Mouse (Mus musculus) brain, adult 2 months (tissue): ENCODE measurements around the gene Ddx19b.
A peak's percentile ranks its signal among the peaks of the same experiment; 100 is the strongest.
"Not testable (repeated sequence)": the region's sequence is repeated elsewhere in the genome, so short reads cannot be mapped to it uniquely, and the experiment has no call there.

Source experiments
- DNase-seq: peaks from one replicate; pipeline ENCODE4 v3.0.0; 2011; ENCODE audit warnings: low read depth, low spot score

The Ddx19b gene

GRCm38 (mm10) chr8:111034276-111034675 is 2.7 kb upstream of the Ddx19b start:
- peak; percentile 43 for DNase-seq

- DNase-seq: peak; percentile 100
Observed at GRCm38 (mm10) chr8:111033482-111034215, 2.1 kb upstream of the Ddx19b start.

- no peak for DNase-seq
Observed at GRCm38 (mm10) chr8:111032916-111033315, 1.4 kb upstream of the Ddx19b start, which contains the start of gene Aars. TSS of gene Aars (plus strand) at chr8:111033144.

GRCm38 (mm10) chr8:111030045-111030444 is 1.5 kb downstream of the Ddx19b start:
- DNase-seq: no peak

GRCm38 (mm10) chr8:111029589-111029988 is 2.0 kb downstream of the Ddx19b start:
- no peak for DNase-seq

- DNase-seq: peak; percentile 96
Observed at GRCm38 (mm10) chr8:111027391-111027937, 4.1 kb downstream of the Ddx19b start.

GRCm38 (mm10) chr8:111026609-111027008 is 4.9 kb downstream of the Ddx19b start:
- DNase-seq: not testable (repeated sequence)

GRCm38 (mm10) chr8:111010230-111010991 is 21.1 kb downstream of the Ddx19b start:
- DNase-seq: not testable (repeated sequence)

- peak; percentile 97 for DNase-seq
Observed at GRCm38 (mm10) chr8:110997547-110998531, 33.7 kb downstream of the Ddx19b start, which contains the start of gene Ddx19a. TSS of gene Ddx19a (minus strand) at chr8:110997800.

- DNase-seq: no peak
Observed at GRCm38 (mm10) chr8:110996641-110997430, 34.7 kb downstream of the Ddx19b start.

GRCm38 (mm10) chr8:110990017-110990416 is 41.5 kb downstream of the Ddx19b start:
- DNase-seq: no peak

- DNase-seq: no peak
Observed at GRCm38 (mm10) chr8:110987805-110988744, 43.5 kb downstream of the Ddx19b start.

- DNase-seq: no peak
Observed at GRCm38 (mm10) chr8:110981304-110981703, 50.2 kb downstream of the Ddx19b start.

GRCm38 (mm10) chr8:110977987-110978386 is 53.6 kb downstream of the Ddx19b start:
- DNase-seq: not testable (repeated sequence)

- DNase-seq: not testable (repeated sequence)
Observed at GRCm38 (mm10) chr8:110976532-110976931, 55.0 kb downstream of the Ddx19b start.

GRCm38 (mm10) chr8:110969910-110970770 is 61.4 kb downstream of the Ddx19b start:
- peak; percentile 97 for DNase-seq

GRCm38 (mm10) chr8:110967326-110967725 is 64.2 kb downstream of the Ddx19b start:
- DNase-seq: peak; percentile 93

- DNase-seq: no peak
Observed at GRCm38 (mm10) chr8:110966586-110966985, 65.0 kb downstream of the Ddx19b start.
